Mouse (Mus musculus) effector memory CD4-positive, alpha-beta T cell, adult 5 months (primary cell): ENCODE results near the gene Pikfyve. TPM values are rescaled to one million over a fixed set of nuclear protein-coding genes. Genes with fewer than 3 reads are reported as not detected.

Experiments used
- polyA plus RNA-seq: library from polyadenylated mRNA; unstranded; fragments of 100-300 nt; shearing (Covaris generic); gene quantifications from one replicate; pipeline ENCODE4 v1.2.1, GENCODE M21; 2017

Gene Pikfyve
- 22.2 TPM for polyA plus RNA-seq

GRCm38 (mm10) chr1:65186287-65187073, at the start of gene Pikfyve, which contains the start of gene Idh1:
Pikfyve (plus strand) TSS chr1:65186683.
Idh1 (minus strand) TSS chr1:65186500.

GRCm38 (mm10) chr1:65281756-65282155, 95.3 kb downstream of the Pikfyve start, which contains the start of gene Pth2r:
Pth2r (plus strand) TSS chr1:65282056.

Other genes with a start within 250 kb of the Pikfyve start
- 36.3 TPM for gene Plekhm3, start 229.9 kb upstream of the Pikfyve start, polyA plus RNA-seq
- 0.52 TPM for gene Akr1cl, start 153.9 kb upstream of the Pikfyve start, polyA plus RNA-seq
- not detected for gene Cryge, start 135.5 kb upstream of the Pikfyve start, polyA plus RNA-seq
- not detected for gene Crygd, start 123.2 kb upstream of the Pikfyve start, polyA plus RNA-seq
- not detected for gene Crygc, start 113.0 kb upstream of the Pikfyve start, polyA plus RNA-seq
- gene Crygb, start 104.4 kb upstream of the Pikfyve start, polyA plus RNA-seq, result not detected
- gene Cryga, start 83.3 kb upstream of the Pikfyve start, polyA plus RNA-seq, result not detected
- not detected for gene Gm28845, start 67.1 kb upstream of the Pikfyve start, polyA plus RNA-seq
- gene D630023F18Rik, start 63.5 kb upstream of the Pikfyve start, polyA plus RNA-seq, result not detected
- 3.5 TPM for gene Idh1, start 183 bp upstream of the Pikfyve start, polyA plus RNA-seq
- gene Pth2r, start 95.4 kb downstream of the Pikfyve start, polyA plus RNA-seq, result not detected